Mouse (Mus musculus): ENCODE results near the gene Hoxc9.

Gene Hoxc9

DNA sequence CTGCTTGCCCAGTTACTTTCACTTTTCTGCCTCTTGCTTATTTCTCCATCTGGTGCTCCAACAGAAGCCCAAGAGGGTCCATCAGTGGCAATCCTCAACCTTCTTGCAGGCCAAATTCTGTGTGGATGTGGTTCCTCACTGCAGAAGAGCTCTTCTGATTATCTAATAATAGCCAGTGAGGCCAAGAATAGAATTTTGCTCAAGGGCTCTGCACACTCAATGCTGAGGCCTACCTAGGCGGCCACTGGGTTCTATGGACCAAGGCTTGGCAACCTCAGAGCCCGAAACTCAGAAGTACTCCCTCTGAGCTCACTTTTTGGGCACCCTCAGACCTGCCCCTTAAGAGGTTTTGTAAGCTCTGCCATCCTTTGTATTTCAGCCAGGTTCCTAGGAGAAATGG is 25.1 kb downstream of the Hoxc9 start:
- no peak for DNase-seq

DNA sequence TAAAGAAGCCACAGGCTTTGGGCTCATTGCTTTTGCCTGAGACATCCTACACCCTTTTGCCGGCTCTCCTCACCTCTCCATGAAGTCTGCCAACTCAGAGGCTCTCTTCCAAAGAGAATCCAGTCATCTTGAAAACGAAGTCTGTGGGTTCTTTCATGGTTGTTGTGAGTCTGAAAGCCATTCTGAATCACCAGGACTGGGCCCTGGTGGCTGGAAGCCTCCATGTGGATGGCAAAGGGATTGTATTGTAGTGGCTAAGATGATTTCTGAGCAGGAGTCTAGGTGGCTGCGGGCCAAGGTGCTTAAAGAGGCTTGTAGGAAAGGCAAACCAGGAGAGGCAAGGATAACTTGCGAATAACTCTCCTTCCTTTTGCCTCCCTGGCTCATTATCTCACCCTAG is 25.9 kb downstream of the Hoxc9 start:
- DNase-seq, result no peak

DNA sequence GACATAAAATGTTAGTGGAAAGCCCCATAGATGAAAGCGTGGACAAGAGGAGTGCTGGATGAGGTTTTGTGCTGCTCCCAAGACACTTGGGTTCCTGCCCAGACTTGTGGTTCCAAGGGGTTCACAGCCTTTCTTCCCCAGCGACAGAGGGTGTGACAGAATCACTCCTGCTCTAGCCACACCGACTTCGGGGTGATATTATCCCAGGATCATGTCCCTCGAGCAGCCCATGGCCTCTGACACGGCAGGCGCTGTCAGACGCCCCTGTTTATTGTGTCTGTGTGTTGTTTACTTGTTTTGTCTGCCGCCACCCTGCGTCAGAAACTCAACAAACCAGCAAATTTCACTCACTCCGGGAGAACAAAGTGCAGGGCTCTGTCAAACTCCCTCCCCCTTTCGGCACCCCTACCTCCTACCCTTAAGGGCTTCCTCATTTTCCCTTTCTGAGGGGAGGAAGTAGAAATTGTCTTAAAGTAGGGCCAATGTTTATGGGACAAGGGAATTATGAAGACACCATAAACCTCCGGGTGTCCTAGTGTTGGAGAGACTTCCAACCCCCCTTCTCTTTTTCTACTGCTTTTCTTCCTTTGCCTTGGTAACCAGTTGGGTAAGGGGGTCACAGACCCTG is 26.7 kb downstream of the Hoxc9 start:
- DNase-seq, result no peak

DNA sequence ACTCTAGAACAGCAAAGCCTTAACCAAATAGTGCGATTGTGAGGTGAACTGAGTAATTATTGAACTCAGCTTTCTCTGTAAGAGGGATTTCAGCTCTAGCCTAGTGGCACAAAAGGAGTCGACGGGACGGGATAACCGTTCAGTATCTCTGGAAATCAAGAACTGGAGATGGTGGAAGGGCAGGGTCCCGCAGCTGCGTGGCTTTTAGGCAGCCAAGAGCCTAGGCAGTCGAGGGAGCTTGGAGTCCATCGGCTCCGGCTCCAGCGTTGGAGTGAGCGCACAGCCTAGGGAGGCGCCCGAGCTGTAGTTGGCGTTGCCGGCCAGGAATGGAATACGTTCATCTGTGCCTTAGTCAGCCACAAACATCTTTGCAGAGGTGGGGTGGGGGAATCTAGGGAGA is 29.1 kb downstream of the Hoxc9 start:
- DNase-seq, result no peak

GRCm38 (mm10) chr15:103005797-103006196 is 29.6 kb downstream of the Hoxc9 start:
- no peak for DNase-seq

GRCm38 (mm10) chr15:103006326-103006725 is 30.1 kb downstream of the Hoxc9 start:
- no peak for DNase-seq

GRCm38 (mm10) chr15:103009265-103010111 is 33.2 kb downstream of the Hoxc9 start:
- DNase-seq, result no peak

DNA sequence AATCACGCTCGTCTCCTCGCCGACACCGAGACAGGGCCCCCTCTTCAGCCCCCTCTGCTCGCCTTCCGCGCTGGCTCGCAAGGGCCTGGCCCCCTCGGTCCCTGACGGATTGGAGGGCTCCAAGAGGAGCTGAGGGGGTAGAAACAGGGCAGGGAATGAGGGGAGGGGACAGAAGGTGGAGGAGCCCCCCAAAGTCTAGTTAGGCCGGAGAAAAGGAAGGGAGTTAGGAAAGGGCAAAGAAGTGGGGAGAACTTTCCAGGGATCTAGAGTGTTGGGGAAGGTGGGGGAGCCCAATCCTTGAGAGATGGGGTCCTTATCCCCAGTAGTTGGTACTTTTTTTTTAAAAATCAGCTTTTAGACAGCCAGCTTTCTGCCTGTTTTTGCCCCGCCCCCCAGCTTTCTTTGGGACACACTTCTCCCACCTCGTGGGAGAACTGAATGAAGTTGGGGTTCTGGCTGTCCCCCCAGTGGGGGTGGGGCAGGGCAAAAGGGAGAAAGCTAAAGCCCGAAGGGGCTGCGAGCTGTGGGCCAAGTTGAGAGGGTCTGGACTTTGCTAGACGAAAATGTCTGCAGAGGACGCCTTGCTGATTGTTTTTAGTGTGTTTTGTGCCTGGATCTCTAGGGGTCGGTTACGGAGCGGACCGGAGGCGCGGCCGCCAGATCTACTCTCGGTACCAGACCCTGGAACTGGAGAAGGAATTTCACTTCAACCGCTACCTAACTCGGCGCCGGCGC is 34.0 kb downstream of the Hoxc9 start:
- DNase-seq, result no peak

DNA sequence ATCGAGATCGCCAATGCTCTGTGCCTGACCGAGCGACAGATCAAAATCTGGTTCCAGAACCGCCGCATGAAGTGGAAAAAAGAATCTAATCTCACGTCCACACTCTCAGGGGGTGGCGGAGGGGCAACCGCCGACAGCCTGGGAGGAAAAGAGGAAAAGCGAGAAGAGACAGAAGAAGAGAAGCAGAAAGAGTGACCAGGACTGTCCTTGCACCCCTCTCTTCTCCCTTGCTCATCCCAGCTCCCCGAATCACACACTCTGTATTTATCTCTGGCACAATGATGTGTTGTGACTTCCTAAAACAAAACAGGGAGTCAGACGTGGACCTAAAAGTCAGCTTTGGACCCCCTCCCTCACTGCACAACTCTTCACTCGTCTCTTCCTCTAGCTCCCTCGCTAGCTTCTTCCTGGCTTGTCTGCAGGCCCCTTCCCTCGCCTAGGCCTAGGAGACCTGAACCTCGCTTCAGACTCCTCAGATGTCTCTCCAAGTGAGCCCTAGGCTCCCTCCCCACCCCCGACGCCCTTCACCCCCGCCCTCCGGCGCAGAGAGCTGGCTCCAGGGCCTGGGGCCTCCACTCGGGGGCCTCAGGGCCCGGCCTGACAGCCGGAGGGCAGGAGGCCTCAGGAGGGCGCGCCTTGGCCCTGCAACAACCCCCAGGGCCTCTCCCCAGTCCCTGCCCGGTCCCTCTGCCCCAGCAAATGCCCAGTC is 34.8 kb downstream of the Hoxc9 start:
- DNase-seq, result no peak

GRCm38 (mm10) chr15:103011928-103012486 is 35.8 kb downstream of the Hoxc9 start:
- DNase-seq, result no peak

GRCm38 (mm10) chr15:103013238-103013984 is 37.2 kb downstream of the Hoxc9 start:
- no peak for DNase-seq

DNA sequence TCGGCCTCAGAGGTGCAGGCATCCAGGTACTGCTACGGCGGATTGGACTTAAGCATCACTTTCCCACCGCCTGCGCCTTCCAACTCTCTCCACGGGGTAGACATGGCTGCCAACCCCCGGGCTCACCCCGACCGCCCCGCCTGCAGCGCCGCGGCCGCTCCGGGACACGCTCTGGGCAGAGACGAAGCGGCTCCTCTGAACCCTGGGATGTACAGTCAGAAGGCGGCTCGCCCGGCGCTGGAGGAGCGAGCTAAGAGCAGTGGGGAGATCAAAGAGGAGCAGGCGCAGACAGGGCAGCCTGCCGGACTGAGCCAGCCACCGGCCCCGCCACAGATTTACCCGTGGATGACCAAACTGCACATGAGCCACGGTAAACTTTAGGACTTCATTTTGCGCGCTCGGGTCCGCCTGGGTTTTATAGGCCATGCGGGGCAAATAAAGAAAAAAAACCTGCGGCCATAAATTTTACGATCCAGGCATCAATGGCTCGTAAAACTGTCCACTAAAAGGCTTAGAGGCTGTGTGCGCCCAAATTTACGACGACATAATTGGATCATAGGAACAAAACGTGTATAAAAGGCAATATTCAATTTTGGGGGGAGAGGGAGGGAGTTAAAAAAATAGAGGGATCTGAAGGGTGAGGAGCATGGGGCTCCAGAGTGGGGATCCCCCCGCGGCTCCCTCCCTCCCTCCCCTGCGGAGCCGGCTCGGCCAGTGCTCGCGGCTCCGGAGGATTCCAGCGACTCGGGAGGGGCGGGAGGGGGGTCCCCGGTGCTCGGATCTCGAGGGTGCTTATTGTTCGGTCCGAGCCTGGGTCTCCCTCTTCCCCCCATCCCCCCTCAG is 38.1 kb downstream of the Hoxc9 start:
- DNase-seq, result no peak

DNA sequence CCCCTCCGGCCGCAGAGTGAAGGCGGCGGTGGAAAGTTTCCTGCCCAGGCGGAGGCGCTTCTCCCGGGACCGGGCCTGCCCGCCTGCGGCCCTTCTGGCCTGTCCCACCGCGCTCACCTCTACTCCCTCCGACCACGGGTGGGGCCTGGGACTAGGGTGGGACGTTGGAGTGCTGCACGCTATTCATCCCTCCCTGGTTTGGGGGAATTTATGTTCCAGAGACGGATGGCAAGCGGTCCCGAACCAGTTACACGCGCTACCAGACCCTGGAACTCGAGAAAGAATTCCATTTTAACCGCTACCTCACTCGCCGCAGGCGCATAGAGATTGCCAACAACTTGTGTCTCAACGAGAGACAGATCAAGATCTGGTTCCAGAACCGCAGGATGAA is 38.8 kb downstream of the Hoxc9 start:
- no peak for DNase-seq

DNA sequence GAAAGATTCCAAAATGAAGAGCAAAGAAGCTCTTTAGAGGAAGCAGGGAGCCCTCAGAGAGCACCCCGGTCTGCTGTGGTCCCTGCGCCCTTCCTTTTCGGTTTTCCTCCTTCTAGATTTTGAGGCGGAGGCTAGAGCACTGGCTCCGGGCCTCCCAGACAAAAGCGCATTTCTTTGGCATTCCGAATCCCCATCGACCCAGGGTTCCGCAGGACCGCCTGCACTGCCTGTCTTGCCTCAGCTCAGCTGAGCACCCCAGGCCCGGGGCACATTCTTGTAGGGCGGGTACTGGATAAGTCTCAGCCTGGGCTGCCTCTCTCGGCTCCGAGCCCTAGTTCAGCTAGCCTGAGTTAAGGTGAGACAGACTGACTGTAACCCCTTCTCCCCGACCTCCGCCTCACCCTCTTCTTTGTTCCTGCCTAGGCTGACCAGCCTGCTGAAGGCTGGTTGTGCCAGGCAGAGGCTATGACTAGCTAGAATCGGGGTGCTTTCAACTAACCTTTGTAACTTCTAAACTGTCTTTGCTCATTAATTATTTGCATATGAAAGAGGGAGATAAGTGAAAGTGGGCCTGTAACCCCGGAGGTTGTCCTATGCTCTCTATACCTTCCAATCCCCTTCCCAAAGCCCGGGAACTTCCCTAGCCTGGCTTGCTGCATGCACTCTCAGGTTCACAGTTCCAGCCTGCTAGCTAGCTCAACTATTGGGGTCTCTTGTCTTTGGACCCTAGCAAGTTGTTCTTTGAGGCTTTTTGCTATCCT is 39.3 kb downstream of the Hoxc9 start:
- DNase-seq, result no peak

- no peak for DNase-seq
These were observed 42.4 kb downstream of the Hoxc9 start, which contains the start of gene Hoxc4 for GRCm38 (mm10) chr15:103018636-103019035. TSS of gene Hoxc4 (plus strand) at chr15:103018934.

DNA sequence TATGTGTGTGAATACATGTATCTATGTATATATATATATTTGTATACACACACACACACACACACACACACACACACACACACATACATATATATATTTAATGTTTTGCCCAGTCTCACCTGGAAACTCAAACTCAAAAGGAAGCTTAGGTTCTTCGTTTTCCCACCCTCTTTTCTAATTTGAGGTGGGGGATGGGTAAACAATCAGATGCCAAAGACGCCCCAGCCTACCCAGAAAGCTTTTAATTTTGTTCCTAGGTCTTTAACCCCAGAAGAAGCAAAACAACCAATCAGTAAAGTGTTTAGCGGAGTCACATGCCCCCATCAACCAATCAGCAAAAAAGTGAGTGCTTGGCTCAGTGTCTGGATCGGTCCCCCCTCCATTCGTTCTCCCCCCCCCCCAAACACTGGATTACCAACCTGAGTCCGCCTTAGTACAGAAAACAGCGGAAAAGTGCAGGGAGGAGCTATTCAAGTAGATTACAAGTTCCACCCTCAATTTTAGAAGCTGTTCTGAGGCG is 44.7 kb downstream of the Hoxc9 start:
- DNase-seq, result no peak

DNA sequence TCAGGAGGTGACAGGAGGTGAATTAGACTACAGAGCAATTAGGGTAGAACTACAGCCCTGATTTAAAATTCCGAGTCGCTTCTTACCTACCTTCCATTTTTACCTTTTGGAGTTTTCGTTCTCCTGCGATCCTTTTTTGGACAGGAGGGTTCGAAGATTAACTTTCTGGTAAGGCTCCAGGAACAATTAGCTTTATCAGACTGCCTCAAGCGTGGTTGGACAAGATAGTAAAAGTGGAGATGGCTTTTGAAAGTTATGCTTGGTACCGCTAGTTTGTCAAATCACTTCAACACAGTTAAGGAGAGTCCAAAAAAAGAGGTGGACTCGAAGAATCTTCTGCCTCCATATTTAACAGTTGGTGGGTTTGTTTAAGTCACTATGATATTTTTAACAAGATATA is 45.3 kb downstream of the Hoxc9 start:
- no peak for DNase-seq

- no peak for DNase-seq
These were observed 47.9 kb downstream of the Hoxc9 start for GRCm38 (mm10) chr15:103024131-103024530.

GRCm38 (mm10) chr15:103027266-103028235 is 51.3 kb downstream of the Hoxc9 start:
- no peak for DNase-seq
